Mouse (Mus musculus) lung, postnatal 14 days (tissue): ENCODE measurements around the gene Fam186a.
"Not testable (repeated sequence)": the region's sequence is repeated elsewhere in the genome, so short reads cannot be mapped to it uniquely, and the experiment has no call there.

Source experiments
- DNase-seq: peaks from one replicate; pipeline ENCODE4 v3.0.0; 2021

The Fam186a gene

GRCm38 (mm10) chr15:99931231-99931630 lies 35.6 kb downstream of the Fam186a start:
- DNase-seq, result no peak

GRCm38 (mm10) chr15:99919601-99920158 lies 47.2 kb downstream of the Fam186a start:
- no peak for DNase-seq

- no peak for DNase-seq
Measured at GRCm38 (mm10) chr15:99917264-99917663, 49.6 kb downstream of the Fam186a start.

- DNase-seq, result no peak
Measured at GRCm38 (mm10) chr15:99914613-99915012, 52.2 kb downstream of the Fam186a start.

- DNase-seq, result no peak
Measured at GRCm38 (mm10) chr15:99911785-99912184, 55.1 kb downstream of the Fam186a start.

- peak; percentile 32 for DNase-seq
Measured at GRCm38 (mm10) chr15:99909339-99909996, 57.4 kb downstream of the Fam186a start.

- no peak for DNase-seq
Measured at GRCm38 (mm10) chr15:99907514-99907913, 59.3 kb downstream of the Fam186a start.

GRCm38 (mm10) chr15:99907041-99907440 lies 59.8 kb downstream of the Fam186a start:
- no peak for DNase-seq

GRCm38 (mm10) chr15:99904841-99905240 lies 62.0 kb downstream of the Fam186a start:
- no peak for DNase-seq

- DNase-seq, result peak; percentile 74
Measured at GRCm38 (mm10) chr15:99904333-99904732, 62.5 kb downstream of the Fam186a start.

- DNase-seq, result no peak
Measured at GRCm38 (mm10) chr15:99903227-99903626, 63.6 kb downstream of the Fam186a start.

GRCm38 (mm10) chr15:99902786-99903185 lies 64.1 kb downstream of the Fam186a start:
- DNase-seq, result no peak

GRCm38 (mm10) chr15:99896621-99897020 lies 70.2 kb downstream of the Fam186a start:
- DNase-seq, result no peak

GRCm38 (mm10) chr15:99891355-99891754 lies 75.5 kb downstream of the Fam186a start:
- DNase-seq, result no peak

GRCm38 (mm10) chr15:99890412-99891236 lies 76.2 kb downstream of the Fam186a start:
- peak; percentile 60 for DNase-seq

- no peak for DNase-seq
Measured at GRCm38 (mm10) chr15:99889275-99889874, 77.5 kb downstream of the Fam186a start.

- DNase-seq, result not testable (repeated sequence)
Measured at GRCm38 (mm10) chr15:99887130-99887529, 79.7 kb downstream of the Fam186a start.

- DNase-seq, result no peak
Measured at GRCm38 (mm10) chr15:99884038-99884437, 82.8 kb downstream of the Fam186a start.

GRCm38 (mm10) chr15:99878541-99878940 lies 88.3 kb downstream of the Fam186a start:
- DNase-seq, result no peak

- DNase-seq, result peak; percentile 89
Measured at GRCm38 (mm10) chr15:99875334-99875869, 91.5 kb downstream of the Fam186a start, which contains the start of gene Lima1. Lima1 (minus strand) TSS chr15:99875456.

- peak; percentile 42 for DNase-seq
Measured at GRCm38 (mm10) chr15:99874612-99875333, 92.1 kb downstream of the Fam186a start.

GRCm38 (mm10) chr15:99872543-99872942 lies 94.3 kb downstream of the Fam186a start:
- no peak for DNase-seq
